Mouse (Mus musculus): Measurements from ENCODE around the gene Ints14. TPM values are rescaled to one million over a fixed set of nuclear protein-coding genes. Genes with fewer than 3 reads are reported as not detected.
"Not testable (repeated sequence)": the region's sequence is repeated elsewhere in the genome, so short reads cannot be mapped to it uniquely, and the experiment has no call there.

The Ints14 gene
- total RNA-seq, 2 experiments from 2014 or later, result 17.8 to 19.4 TPM

GRCm38 (mm10) chr9:64947483-64948095 lies 13.1 kb upstream of the Ints14 start:
- no peak for DNase-seq
- intact Hi-C loops (cut with DNase I), result no loop called here

- intact Hi-C loops (cut with DNase I), result no loop called here
- no peak for DNase-seq
Observed at GRCm38 (mm10) chr9:64951161-64951657, 9.5 kb upstream of the Ints14 start, which contains the start of gene Slc24a1. Gene Slc24a1, minus strand, starts transcription at chr9:64951607.

GRCm38 (mm10) chr9:64952055-64952454 lies 8.7 kb upstream of the Ints14 start:
- intact Hi-C loops (cut with DNase I), result no loop called here
- no peak for DNase-seq

GRCm38 (mm10) chr9:64953190-64953589 lies 7.5 kb upstream of the Ints14 start:
- intact Hi-C loops (cut with DNase I), result no loop called here
- DNase-seq, result no peak

GRCm38 (mm10) chr9:64956337-64956736 lies 4.4 kb upstream of the Ints14 start:
- DNase-seq, result peak in 1 of 2 experiments; percentile 21
- intact Hi-C loops (cut with DNase I), result no loop called here

GRCm38 (mm10) chr9:64957276-64957675 lies 3.4 kb upstream of the Ints14 start:
- intact Hi-C loops (cut with DNase I), result no loop called here
- DNase-seq, result no peak

- no peak for DNase-seq
- intact Hi-C loops (cut with DNase I), result loop anchor here (2.0 to 10.0 kb wide), 3 partner anchors 24 to 616 kb away; partner anchors contain the start of gene Dis3l
Observed at GRCm38 (mm10) chr9:64960978-64961320, 244 bp downstream of the Ints14 start.

GRCm38 (mm10) chr9:64980548-64980947 lies 19.8 kb downstream of the Ints14 start:
- intact Hi-C loops (cut with DNase I), result no loop called here
- DNase-seq, result no peak

GRCm38 (mm10) chr9:64981904-64982303 lies 21.2 kb downstream of the Ints14 start:
- intact Hi-C loops (cut with DNase I), result no loop called here
- DNase-seq, result no peak

- intact Hi-C loops (cut with DNase I), result no loop called here
- no peak for DNase-seq
Observed at GRCm38 (mm10) chr9:64985037-64985794, 24.5 kb downstream of the Ints14 start.

GRCm38 (mm10) chr9:64985807-64986206 lies 25.1 kb downstream of the Ints14 start:
- intact Hi-C loops (cut with DNase I), result no loop called here
- no peak for DNase-seq

GRCm38 (mm10) chr9:64987651-64988050 lies 26.9 kb downstream of the Ints14 start:
- intact Hi-C loops (cut with DNase I), result no loop called here
- DNase-seq, result no peak

- intact Hi-C loops (cut with DNase I), result no loop called here
- DNase-seq, result no peak
Observed at GRCm38 (mm10) chr9:64988443-64988842, 27.7 kb downstream of the Ints14 start.

- DNase-seq, result no peak
- intact Hi-C loops (cut with DNase I), result no loop called here
Observed at GRCm38 (mm10) chr9:64990291-64990690, 29.6 kb downstream of the Ints14 start.

GRCm38 (mm10) chr9:64995464-64995863 lies 34.8 kb downstream of the Ints14 start:
- DNase-seq; intact Hi-C loops (cut with DNase I): not testable (repeated sequence)

- intact Hi-C loops (cut with DNase I), result no loop called here
- DNase-seq, result no peak
Observed at GRCm38 (mm10) chr9:65001481-65001880, 40.8 kb downstream of the Ints14 start.

- intact Hi-C loops (cut with DNase I), result loop anchor here (5.0 kb wide), 1 partner anchor 383 kb away; no protein-coding TSS in a partner anchor
- no peak for DNase-seq
Observed at GRCm38 (mm10) chr9:65005737-65006136, 45.0 kb downstream of the Ints14 start.

GRCm38 (mm10) chr9:65010632-65011031 lies 49.9 kb downstream of the Ints14 start:
- intact Hi-C loops (cut with DNase I), result loop anchor here (5.0 kb wide), 1 partner anchor 112 kb away; no protein-coding TSS in a partner anchor
- DNase-seq, result no peak

- peak; percentile 29 to 42 for DNase-seq
- intact Hi-C loops (cut with DNase I), result loop anchor here (5.0 kb wide), 1 partner anchor 111 kb away; no protein-coding TSS in a partner anchor
Observed at GRCm38 (mm10) chr9:65011304-65011703, 50.6 kb downstream of the Ints14 start.

- intact Hi-C loops (cut with DNase I), result no loop called here
- no peak for DNase-seq
Observed at GRCm38 (mm10) chr9:65015461-65016222, 54.9 kb downstream of the Ints14 start.

All from heart, postnatal 14 days (tissue).